Mouse (Mus musculus) urinary bladder, adult 2 months (tissue): Measurements from ENCODE around the gene Lrrc58. TPM values are rescaled to one million over a fixed set of nuclear protein-coding genes. Genes with fewer than 3 reads are reported as not detected.

ENCODE experiments used
- DNase-seq: peaks from one replicate; pipeline ENCODE4 v3.0.0; 2022; ENCODE audit warnings: low spot score
- polyA plus RNA-seq: library from polyadenylated mRNA; depleted of rRNA; stranded (reverse); fragments of >200 nt; gene quantifications from 2 replicates; pipeline ENCODE4 v1.2.3, GENCODE M21; 2012

The Lrrc58 gene
- polyA plus RNA-seq, 1 experiment, result 26.5 TPM

DNA sequence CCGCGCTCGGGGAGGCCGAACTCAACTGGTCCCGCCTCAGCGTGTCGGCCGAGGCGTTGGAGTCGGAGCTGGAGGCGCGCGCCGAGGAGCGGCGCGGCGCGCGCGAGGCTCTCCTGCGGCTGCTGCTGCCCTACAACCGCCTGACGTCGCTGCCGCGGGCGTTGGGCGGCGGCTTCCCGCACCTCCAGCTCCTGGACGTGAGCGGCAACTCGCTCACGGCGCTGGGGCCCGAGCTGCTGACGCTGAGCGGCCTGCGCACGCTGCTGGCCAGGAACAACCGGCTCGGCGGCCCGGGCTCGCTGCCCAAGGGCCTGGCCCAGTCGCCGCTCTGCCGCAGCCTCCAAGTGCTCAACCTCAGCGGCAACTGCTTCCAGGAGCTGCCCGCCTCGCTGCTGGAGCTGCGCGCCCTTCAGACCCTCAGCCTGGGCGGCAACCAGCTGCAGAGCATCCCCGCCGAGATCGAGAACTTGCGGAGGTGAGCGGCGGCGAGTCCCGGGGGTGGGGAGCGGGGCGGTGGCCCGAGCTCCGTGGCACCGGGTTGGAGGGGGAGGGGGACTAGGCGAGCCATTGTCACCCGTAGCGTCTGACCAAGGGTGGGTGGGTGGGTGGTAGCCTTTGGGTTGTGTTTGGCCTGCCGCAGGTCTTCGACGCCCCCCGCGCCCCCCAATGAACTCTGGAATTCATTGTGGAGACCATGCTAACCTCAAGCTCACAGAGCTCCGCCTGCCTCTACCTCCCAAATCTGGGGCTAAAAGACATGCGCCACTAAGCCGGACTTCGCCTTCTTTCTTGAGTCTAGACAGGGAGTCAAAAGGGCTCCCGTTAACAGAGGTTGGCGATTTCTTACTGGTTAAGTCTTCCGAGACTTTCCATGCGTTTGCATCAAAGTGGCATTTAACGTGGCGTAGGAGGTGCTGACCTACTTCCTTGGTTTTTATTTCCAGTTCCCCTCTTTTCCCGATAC, 599 bp downstream of the Lrrc58 start:
- DNase-seq, result peak; percentile 24

DNA sequence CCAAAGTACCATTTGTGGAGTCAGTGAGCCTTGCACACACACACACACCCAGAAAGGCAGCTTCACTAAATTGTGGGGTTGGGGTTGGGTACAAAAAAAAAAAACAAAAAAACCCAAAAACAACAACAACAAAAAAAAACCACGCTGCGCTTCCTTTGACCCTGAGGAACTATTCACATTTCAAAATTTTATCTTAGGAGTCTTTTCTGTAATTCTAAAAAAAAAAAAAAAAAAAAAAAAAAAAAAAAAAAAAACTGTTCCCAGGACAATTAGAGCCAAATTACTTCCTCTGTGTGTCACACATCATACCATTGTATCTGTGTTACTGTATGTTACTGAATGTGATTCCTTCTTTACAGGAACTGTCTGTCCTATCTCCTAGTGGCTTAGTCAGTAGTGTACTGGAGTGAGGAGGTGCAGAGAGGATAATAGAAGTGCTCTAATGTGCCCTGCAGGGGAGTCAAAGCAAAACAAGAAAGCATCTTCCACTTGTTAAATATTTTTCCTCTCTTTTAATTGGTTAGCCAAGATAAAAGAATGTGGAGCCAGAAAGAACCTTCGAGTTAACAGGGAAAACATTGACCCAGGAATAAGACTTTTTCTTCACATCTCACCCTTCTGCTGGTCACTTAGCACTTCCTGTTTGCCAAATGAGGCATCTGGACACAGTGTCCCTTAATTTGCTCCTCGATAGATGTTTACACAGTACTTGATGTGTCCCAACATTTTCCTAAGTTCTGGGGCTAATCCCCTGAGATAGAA, 1.5 kb downstream of the Lrrc58 start:
- no peak for DNase-seq

DNA sequence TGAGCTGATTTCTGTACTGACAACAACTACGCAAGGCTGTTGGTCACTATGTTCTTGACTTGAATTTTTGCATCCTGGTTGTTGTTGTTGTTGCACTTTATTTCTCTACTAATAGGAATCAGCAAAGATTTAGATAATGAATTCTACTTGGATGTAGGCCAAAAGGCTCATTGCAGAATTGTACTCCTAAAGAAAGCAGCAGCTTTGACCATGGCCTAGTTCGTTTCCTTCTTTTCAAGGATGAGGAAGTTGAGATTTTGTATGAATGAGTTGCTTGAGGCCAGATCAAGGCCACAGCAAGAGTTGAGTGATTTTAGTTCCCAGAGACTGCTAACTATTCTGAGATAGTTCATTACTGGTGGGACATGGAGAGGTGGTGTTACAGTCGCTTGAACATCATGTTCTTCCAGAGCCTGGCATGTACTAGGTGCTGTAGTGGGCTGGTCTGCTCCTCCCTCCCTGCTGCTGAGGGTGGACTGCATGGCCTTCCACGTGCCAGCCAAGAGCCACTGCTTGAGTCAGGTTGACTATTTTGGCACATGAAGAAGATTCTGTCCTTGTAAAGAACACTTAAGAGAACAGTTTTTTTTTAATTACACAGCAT, 3.0 kb downstream of the Lrrc58 start:
- DNase-seq, result no peak

DNA sequence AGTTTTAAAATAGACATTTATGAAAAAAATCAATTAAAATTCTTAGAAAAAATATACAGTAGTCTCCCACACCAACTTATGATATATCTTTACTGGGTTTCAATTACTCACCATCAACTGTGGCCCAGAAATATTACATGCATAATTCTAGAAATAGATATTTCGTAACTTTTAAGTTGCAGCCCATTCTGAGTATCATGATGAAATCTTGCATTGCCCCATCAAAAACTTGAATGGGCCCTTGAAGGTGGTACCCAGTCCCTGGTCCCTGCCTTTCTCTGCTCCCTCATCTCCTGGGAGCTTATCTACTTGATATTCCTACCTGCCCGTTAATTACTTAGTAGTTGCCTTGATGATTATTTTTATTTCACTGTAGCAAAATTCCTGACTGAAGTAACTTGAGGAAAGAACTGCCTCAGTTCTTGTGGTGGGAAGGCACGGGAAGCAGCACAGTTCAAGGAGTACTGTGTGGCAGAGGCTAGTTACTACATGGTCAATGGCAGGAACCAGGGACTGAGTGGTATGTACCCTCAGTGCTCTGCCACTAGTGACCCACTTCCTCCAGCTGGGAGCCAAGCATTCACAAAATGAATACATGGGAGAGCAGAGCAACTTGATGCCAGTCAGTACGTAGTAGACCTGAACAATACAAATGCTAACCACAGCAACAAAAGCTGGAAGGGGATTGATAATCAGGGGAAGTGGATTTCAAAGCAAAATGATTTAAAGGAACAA, 6.5 kb downstream of the Lrrc58 start:
- no peak for DNase-seq

DNA sequence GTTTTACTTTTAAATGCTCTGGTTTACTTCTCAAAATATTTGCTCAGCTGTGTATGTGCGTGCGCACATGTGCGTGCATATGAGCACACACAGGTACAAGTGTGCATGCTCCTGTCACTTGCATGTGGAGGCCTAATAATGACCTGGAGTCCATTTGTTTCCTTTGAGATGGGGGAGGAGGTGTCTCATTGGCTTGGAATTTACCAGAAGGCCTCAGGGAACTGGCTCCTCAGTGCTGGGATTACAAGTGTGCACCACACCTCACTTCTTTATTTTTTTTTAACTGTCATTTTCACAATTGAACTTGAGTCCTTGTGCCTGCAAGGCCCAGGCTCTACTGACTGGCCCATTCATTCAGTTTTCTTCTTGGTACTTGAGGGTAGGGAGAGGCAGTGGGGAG, 9.2 kb downstream of the Lrrc58 start:
- DNase-seq, result no peak

DNA sequence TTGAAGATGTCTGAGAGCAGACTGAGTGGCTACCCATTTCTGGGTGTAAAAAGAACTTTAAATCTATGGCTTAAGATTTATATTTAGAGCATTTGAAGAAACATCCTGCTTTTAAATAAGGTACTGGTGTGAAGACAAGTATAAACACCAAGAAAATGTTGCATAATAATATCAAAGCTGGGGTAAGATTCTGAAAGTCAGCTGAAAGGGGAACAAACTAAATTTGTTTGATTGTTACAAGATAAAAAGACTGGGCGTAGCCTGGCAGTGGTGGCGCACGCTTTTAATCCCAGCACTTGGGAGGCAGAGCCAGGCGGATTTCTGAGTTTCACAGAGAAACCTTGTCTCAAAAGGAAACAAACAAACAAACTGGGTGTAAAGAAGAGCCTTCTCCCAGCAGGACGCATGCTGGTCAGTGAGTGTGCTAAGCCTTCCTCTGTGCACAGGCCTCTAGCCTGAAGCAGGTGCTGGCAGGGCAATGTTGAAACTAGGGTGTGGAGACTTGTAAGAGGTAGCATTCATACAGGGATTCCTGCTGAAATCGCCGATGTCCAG, 10.8 kb downstream of the Lrrc58 start:
- no peak for DNase-seq

DNA sequence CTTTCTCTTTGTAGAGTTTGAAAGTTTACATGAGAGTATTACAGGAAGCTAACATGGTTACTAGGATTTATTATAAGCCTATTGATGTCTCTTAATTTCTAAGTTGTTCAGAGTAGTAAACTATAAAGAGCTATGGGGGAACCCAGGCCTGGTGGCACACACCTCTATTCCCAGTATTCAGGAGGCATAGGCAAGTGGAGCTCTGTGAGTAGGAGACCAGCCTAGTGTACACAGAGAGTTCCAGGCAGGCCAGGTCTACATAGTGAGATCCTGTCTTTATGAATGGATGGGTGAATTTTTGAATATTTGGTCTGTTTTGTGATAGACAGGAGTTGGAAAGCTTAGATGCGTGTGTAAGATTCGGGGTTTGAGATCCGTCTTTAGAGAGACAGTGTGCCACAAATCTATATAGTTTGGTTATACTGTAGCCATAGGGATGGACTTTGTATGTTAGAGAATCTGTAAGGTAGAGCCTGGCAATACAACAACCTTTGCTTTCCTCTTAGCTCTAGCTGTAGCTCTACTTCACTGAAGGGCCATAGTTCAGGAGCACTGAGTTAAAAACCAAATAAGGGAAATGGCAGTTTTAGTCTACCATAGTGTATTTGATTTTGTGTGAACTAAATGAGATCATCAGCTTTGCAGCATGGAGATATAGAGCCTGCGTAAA, 11.7 kb downstream of the Lrrc58 start:
- DNase-seq, result no peak

DNA sequence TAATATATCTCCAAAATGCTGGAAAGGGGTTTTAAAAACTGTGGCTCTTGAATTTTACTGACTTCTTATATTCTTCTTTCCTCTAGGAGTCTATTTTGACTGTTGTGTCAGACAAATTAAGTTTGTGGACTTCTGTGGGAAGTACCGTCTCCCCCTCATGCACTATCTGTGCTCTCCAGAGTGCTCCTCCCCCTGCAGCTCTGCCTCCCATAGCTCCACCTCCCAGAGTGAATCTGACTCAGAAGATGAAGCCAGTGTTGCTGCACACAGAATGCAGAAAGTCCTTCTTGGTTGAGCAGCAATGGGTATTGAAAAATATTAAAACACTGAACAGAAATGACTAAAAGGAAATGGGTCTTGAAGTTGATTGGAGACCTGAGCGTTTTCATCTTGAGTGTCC, 13.0 kb downstream of the Lrrc58 start:
- no peak for DNase-seq

DNA sequence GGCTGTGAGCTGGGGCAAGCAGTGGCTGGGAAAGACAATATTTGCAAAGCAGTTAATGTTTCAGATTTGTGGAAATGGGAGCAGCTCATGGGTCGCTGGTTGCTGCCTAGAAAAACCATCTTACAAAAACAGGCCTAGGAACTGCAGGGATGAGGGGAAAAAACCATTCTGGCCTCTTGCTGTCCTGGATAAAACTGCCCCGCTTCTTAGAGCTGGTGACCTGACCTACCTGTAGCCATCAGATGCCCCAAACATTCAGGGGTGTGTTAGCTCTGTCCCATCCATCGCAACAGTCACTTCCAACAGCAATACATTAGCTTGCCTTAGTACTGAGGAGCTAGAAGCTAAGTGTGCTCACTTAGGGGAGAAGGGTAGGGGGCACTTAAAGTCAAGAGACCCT, 20.8 kb downstream of the Lrrc58 start:
- no peak for DNase-seq

DNA sequence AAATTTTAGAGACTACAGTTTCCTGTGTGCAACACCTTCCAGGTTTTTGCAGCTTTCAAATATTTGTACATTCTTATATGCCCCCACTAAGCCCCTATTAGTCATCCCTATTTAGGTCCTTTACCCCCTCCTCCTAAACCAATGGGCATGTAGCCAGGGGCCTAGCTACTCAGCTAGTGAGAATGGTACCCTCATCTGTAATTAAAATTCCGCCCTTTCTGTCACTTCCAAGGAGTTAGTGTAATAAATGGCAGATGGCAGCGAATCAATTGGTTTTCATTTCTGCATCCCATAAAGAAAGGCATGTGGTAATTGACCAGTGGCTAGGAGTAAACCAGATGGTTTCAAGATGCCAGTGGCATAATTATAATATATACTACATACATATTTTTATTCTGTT, 24.5 kb downstream of the Lrrc58 start:
- DNase-seq, result no peak

DNA sequence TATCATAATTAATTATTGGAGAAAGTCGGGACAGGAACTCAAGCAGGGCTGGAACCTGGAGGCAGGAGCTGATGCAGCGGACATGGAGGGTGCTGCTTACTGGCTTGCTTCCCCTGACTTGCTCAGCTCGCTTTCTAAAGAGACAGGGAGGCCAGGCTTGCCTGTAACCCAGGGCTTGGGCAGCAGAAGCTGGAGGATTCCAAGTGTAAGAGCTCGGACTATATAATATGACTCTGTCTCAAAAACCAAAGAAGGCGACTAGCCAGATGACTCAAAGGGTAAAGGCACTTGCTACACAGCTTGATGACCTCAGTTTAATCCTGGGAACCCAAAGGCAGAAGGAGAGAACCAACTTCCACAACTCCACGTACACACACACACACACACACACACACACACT, 25.2 kb downstream of the Lrrc58 start:
- no peak for DNase-seq

DNA sequence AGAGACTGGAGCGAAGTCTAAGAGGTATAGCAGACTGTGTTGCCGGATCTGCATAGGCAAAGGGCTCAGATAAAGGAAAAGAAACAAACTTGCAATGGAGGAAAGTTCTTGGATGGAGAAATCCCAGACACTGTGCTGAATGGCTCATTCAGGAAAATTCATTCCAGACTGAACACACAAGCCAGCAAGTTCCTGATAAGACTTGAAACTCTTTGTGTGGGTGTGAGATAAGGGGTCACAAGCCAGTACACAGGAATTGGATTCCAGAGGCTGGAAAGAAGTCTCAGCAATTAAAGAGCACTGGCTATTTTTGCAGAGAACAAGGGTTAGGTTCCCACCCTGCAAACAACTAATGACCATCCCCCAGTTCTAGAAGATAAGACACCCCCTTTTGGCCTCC, 25.8 kb downstream of the Lrrc58 start:
- DNase-seq, result no peak

DNA sequence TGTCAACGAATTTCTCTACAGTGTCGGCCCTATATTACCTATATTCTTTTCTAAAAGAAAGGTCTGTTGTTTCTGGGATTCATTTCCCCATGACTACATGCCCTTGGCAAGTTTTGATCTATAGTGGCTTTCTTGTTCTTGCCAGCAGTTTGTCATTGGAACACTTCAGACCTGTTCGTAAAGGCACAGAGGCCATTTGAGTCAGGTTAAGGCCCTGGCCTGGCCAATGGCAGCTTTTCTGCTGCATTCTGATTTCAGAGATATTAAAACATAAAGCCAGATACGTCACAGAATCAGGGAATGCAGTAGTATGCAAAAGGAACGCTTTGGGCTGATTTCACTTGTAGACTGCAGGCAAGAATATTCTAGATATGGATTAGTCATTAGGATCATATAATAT, 30.6 kb downstream of the Lrrc58 start:
- DNase-seq, result no peak

DNA sequence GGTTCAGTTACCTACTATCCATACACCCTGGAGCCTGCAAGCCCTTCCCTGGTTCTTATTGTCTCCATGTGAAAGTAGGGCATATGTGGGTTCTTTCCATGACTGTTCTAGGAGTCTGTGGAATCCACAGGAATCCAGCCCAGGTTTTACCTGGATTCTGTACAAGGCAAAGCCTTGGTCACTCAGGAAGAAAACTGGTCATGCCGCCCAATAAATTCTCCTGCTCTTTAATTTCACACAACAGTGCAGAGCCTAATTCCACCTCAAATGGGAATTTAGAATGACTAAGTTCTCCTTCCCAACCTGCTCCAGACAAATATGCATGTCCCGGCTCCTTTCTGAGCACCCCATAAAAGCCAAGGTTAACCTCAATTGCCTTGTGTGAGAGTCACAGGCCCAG, 31.2 kb downstream of the Lrrc58 start:
- no peak for DNase-seq

DNA sequence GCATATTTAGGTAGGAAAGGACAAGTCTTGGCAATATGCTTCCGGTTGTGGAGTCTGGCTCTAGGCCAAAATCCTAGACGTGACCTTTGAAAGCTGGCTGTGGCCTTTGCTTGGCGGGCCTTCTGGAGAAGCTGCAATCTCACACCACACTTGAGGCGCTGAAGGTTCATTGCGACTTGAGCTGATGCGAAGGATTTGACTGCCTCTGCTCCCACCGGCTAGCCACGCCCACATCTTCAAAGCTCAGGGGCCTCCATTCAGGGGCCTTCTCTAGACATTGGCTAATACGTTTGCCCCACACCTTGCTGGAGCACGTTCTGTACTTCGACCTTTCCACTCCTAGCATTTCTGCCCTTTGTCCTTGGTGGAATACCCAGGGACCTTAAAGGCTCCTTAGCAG, 33.1 kb downstream of the Lrrc58 start:
- DNase-seq, result no peak

DNA sequence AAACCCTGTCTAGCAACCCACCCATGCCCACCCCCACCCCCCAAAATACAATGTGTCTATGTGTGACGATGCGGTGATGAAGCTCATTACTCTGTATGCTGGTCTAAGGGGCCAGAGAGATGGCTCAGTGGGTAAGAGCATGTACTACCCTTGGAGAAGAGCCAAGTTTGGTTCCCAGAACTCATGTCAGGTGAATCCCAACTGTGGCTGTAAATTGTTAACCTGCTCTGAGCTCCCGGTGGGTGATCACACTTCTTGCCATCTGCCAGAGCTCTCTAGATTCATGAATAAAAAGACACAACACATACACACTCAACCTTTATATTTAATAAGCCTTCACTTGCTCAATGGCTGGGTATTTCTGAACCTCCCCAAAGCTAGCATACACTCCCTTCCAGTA, 38.3 kb downstream of the Lrrc58 start:
- no peak for DNase-seq

DNA sequence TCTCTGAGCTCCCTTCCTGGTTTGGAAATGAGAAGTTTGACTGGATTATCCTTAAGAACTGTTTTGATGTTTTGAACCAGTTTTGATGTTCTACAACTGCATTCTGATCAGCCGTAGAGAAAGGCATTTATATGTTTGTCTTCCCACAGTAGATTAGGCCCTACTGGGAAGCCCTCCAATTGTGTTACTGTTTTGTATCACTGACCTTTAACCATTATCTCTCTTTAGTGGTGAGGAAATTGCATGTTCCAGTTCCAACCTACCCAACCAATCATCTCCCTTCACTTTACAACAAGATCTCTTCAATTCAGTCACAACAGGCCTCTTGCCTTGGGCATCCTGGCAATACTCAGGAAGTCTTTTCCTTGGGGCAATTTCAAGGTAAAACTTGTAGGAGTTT, 42.9 kb downstream of the Lrrc58 start:
- DNase-seq, result no peak

DNA sequence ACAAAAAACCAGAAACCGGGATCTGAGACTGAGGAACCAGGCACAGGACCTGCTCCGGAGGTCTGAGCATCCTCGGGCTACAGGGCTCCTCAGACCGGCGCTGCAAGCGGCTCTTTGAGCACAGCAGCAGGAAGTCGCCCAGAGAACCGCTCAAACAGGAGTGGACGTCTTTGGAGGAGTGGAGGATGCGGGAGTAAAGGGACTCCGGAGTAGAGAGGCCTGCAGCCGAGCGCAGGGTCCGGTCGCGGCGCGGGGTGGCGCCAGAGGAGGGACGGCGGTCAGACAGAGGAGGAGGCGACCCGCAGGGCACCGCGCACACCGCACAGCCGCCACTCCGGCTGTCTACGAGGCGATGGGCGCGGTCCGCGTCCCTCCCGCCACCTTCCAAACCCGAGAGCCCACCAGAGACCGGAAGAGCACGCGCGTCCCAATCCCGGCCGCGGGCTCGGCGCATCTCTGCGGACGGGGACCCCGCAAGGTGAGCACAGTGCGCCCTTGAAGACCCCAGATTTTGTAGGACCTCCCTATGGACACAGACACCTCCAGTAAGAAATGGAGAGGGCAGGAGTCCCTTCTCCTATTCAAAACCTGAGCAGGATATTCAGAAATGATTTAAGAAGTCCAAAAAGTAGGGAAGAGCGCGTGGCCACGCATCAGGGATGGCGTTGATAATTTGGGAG, 48.1 kb downstream of the Lrrc58 start, which contains the start of gene Gpr156:
Gpr156 (plus strand) TSS at position 359 of the 680 bp plus-strand sequence.
- DNase-seq, result peak; percentile 28

DNA sequence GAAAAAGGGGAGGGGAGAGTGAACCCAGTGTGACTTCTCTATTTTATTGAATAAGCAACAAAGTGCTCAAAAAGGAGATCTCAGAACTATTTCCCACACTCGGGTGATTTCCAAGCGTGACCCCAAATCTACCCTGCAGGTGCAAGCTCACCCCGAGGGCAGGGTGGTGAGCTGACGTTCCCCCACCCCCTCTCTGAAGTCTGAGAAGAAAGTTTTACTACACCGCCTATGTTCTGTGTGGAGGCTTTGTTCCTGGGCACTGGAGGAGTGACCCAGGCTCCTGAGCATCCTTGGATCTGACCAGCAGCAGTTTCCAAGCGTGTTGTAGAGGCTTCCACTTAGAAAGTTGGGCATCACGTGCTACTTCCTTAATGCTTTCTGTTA, 48.6 kb downstream of the Lrrc58 start:
- no peak for DNase-seq

DNA sequence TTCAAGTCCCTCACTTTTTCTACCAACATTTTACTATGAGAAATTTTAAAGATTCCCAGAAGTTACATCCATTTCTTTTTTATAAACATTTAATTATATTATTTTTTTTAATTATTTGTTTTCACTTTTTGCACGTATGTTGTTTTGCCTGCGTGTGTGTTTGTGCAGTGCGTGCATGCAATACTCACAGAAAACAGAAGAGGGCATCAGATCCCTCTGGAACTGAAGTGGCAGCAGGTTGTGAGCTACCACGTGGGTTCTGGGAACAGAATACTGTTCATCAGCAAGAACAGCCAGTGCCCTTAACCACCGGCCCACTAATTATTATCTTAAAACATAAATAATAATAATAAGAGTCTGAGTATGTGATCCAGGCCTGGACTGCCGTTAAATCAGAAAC, 50.8 kb downstream of the Lrrc58 start:
- no peak for DNase-seq
